Mouse (Mus musculus) testis, adult 2 months (tissue): ENCODE data around the gene Cyct. TPM values are rescaled to one million over a fixed set of nuclear protein-coding genes. Genes with fewer than 3 reads are reported as not detected.

Experiments used
- H3K27ac ChIP-seq: fragments of 200-500 bp; 2 replicates; pipeline ENCODE4 v1.5.1; 2012; ENCODE audit warnings: low read depth, low read length; ENCODE audit not compliant: control insufficient read depth, insufficient read depth
- H3K27me3 ChIP-seq: fragments of 200-500 bp; 2 replicates; pipeline ENCODE4 v1.6.1; 2012; ENCODE audit warnings: mild to moderate bottlenecking, low read length, moderate library complexity; ENCODE audit not compliant: control insufficient read depth, insufficient read depth
- H3K36me3 ChIP-seq: fragments of 200-500 bp; 2 replicates; pipeline ENCODE4 v1.6.1; 2012; ENCODE audit warnings: mild to moderate bottlenecking, low read length; ENCODE audit not compliant: control insufficient read depth, insufficient read depth
- H3K4me1 ChIP-seq: fragments of 200-500 bp; 2 replicates; pipeline ENCODE4 v1.6.1; 2012; ENCODE audit warnings: low read length; ENCODE audit not compliant: control insufficient read depth, insufficient read depth
- H3K4me3 ChIP-seq: fragments of 200-500 bp; 2 replicates; pipeline ENCODE4 v1.5.1; 2012; ENCODE audit warnings: low read depth, mild to moderate bottlenecking, low read length, moderate library complexity, mixed read lengths; ENCODE audit not compliant: control insufficient read depth
- CTCF ChIP-seq: fragments of 200-500 bp; IDR thresholded peaks from 2 replicates; pipeline ENCODE4 v1.5.1; 2012; ENCODE audit warnings: low read depth, mild to moderate bottlenecking, inconsistent platforms, low read length, moderate library complexity; ENCODE audit not compliant: control insufficient read depth, insufficient read depth, insufficient replicate concordance
- POLR2A ChIP-seq: fragments of 200-500 bp; IDR thresholded peaks from 2 replicates; pipeline ENCODE4 v1.6.1; 2012; ENCODE audit warnings: low read depth, mild to moderate bottlenecking, inconsistent platforms, low read length, moderate library complexity; ENCODE audit not compliant: control insufficient read depth
- polyA plus RNA-seq: library from polyadenylated mRNA; depleted of rRNA; stranded (reverse); fragments of >200 nt; gene quantifications from 2 replicates; pipeline ENCODE4 v1.2.3, GENCODE M21; 2012; rRNA removed

The Cyct gene
- polyA plus RNA-seq, 1 experiment, result 69.9 TPM

DNA sequence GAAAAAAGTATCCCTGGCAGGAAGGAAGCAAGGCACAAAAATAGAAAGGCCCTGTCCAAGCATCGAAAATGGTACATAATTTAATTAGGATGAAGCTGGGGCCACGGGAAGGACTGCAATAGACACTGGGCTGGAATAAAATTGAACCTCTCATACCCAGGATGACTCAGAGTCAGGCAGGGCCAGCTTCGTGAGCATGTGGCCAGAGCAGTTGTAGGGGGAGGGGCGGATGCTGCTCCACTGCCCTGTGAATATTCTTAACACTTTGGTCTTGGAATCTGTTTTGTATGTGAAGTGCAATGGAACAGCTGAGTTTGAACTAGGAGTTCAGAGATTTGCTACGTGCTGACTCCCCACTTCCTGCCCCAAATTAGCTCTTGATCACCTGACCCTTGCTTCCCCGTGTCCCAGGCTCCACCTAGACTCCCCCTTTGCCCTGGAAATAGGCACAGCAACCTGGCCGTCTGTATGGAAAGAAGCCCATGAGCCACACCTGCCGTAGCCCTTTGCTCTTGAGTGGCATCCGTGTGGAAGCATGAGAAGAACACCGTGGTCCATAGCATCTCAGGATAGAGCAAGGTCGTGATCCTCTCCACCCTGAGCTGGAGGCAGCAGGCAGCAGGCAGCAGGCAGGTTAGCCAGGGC lies 28.0 kb downstream of the Cyct start:
- no peak for TF ChIP-seq POLR2A
- no peak for TF ChIP-seq CTCF
- Histone ChIP-seq H3K27me3 (no peaks in the 10 kb centered on the region), H3K36me3 (no peaks in the 10 kb centered on the region), H3K27ac (no peak overlapping the region), H3K4me3 (no peak overlapping the region), H3K4me1 (no peaks in the 10 kb centered on the region)

DNA sequence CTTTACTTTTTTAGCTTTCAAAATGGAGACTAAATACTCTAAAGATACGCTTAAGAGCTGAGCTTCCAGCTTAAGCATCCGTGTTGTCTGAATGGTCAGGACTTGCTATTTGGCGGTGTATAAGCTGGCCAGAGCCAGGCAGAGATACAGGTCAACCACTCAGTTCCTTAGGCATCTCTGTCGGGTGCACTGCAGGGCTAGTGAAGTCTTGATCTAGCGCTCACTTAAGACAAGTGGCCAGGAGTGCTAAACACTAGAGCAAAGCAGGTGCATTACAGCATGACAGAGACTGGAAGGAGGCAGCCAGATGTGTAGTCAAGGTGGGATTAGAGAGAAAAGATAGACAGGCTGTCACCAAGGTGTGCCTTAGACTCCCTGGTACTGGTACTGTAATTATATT lies 30.2 kb downstream of the Cyct start:
- no peak overlapping the region for H3K4me3 ChIP-seq
- no peaks in the 10 kb centered on the region for H3K36me3 ChIP-seq
- H3K4me1 ChIP-seq, result no peaks in the 10 kb centered on the region
- no peak overlapping the region for H3K27ac ChIP-seq
- TF ChIP-seq CTCF (no peak), POLR2A (no peak)
- no peaks in the 10 kb centered on the region for H3K27me3 ChIP-seq

DNA sequence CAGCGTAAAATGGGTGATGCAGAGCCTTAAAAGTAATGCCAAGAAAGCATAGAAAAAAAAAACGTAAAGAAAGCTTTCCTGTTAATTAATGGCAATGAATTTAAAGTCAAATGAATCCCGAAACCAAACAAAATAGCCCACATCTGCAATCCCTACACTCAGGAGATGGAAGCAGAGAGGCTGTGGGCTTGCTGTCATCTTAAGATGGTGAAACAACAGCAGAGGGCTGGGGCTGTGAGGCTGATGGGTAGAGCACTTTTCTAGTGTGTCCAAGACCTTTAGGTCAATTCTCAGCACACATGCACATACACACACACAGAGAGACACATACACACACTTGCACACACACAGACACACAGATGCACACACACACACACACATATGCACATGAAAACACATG lies 34.1 kb downstream of the Cyct start:
- Histone ChIP-seq H3K27me3 (no peaks in the 10 kb centered on the region), H3K27ac (no peak overlapping the region), H3K4me1 (no peaks in the 10 kb centered on the region), H3K36me3 (no peaks in the 10 kb centered on the region), H3K4me3 (no peak overlapping the region)
- TF ChIP-seq POLR2A (no peak), CTCF (no peak)

DNA sequence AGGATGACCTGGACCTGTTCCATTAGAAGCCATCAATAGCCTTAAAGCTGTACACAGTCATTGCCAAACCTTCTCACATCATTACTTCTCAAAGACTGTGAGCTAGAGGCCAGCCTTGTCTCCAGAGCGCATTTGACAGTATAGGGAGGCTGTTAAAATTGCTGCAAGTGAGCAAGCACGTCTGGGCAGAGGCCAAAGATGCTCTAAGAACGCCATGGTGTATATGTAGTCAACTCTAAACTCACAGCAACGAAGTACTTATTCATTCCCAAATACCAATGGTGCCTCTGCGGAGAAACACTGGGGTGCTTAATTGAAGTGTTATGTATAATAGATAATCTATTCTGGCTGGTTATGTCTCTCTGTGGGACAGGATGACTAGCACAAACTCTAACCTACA lies 35.8 kb downstream of the Cyct start:
- Histone ChIP-seq H3K36me3 (no peaks in the 10 kb centered on the region), H3K27me3 (no peaks in the 10 kb centered on the region), H3K4me3 (no peak overlapping the region), H3K4me1 (no peaks in the 10 kb centered on the region), H3K27ac (no peak overlapping the region)
- no peak for TF ChIP-seq CTCF
- TF ChIP-seq POLR2A, result no peak

DNA sequence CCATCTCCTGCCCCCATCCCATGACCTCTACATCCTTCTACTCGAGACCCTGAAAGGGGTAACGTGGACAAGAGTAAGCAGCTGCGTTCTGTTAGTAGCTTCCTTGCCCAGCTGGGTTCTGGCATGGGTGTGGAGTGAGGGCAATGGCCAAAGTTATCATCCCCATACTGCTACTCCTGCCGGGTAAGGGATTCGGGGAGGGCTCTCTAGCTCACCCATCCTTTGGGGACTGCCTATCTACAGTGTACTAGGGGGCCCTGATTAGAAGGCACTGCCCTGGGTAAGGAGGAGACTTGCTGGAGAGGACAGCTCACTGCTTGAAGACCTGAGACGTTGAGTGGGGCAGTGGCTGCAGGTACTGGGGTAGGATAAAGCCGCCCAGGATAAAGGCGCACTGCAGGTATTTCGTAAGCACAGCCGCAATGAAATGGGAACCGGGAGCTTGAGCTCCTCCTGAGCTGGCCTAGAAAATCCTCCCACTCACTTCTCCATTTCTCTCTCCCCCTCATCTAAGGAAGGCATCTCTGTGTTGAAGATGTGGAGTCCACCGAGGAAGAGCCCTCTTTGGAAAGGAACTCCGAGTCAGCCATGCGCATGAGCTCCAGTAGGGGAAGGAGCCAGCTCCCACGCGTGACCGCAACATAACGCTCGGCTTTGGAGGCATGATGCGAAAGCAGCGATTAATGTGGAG lies 36.9 kb downstream of the Cyct start:
- Histone ChIP-seq H3K27ac (no peak overlapping the region), H3K4me1 (no peaks in the 10 kb centered on the region), H3K27me3 (no peaks in the 10 kb centered on the region), H3K4me3 (no peak overlapping the region), H3K36me3 (no peaks in the 10 kb centered on the region)
- TF ChIP-seq POLR2A (no peak), CTCF (no peak)

DNA sequence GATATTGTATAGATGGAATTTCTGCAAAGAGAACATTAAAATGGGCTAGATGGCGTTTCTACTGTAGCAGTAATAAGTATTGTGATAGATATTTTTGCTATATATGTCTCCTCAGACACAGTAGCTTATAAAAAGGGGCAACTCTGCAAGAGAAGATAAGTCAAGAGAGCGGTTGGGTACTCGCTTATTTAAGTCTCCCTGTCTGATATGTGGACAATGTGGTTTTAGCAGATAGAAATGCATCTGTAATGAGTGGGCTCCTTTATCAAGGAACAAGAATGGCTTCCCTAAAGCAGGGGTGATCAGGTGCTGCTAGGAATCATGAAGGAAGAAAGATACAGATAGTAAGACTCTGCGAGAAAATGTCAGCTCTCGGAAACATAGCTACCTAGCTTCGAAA lies 39.9 kb downstream of the Cyct start:
- TF ChIP-seq CTCF (no peak), POLR2A (no peak)
- no peak overlapping the region for H3K27ac ChIP-seq
- no peaks in the 10 kb centered on the region for H3K4me1 ChIP-seq
- H3K27me3 ChIP-seq, result no peaks in the 10 kb centered on the region
- no peaks in the 10 kb centered on the region for H3K36me3 ChIP-seq
- no peak overlapping the region for H3K4me3 ChIP-seq

DNA sequence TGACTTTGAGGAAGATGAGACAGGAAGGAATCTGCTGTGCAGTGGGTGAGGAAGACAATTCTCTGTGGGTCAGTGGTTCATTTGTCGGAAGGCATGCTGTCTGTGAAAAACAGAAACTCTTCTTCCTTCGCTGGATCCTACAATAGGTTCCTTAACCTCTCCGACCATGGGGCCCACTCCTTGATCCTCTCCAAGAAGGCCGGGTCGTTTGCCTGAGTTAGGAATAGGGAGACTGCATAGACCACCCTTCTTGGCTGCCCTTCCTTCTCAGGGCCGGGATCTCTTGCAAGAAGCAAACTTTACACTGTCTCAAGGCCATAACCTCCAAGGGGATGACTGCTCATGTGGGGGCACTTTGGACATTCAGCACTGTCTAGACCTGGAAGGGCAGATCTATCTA lies 41.0 kb downstream of the Cyct start:
- TF ChIP-seq CTCF (no peak), POLR2A (no peak)
- Histone ChIP-seq H3K36me3 (no peaks in the 10 kb centered on the region), H3K4me1 (no peaks in the 10 kb centered on the region), H3K4me3 (no peak overlapping the region), H3K27ac (no peak overlapping the region), H3K27me3 (no peaks in the 10 kb centered on the region)

Other genes with a start within 250 kb of the Cyct start
- gene Pde11a, start 21.7 kb downstream of the Cyct start, polyA plus RNA-seq, result 0.53 and 0.66 TPM in 2 replicates
- gene Rbm45, start 9.5 kb upstream of the Cyct start, polyA plus RNA-seq, result 5.8 and 5.9 TPM in 2 replicates
- 0.20 and 0.89 TPM in 2 replicates for gene Osbpl6, start 46.1 kb upstream of the Cyct start, polyA plus RNA-seq